In genomic region chr7:29238019-29238967, GRCm38 (mm10) we compare ENCODE assay signal across 8 mouse cellular contexts. TPM values are rescaled to one million over a fixed set of nuclear protein-coding genes. Genes with fewer than 3 reads are reported as not detected.
DNase-seq lines count a peak whose midpoint lies in the region; ATAC-seq lines count a peak whose summit lies in the region.

Gene Yif1b, plus strand, starts transcription at chr7:29238329.

- H3K9me3 ChIP-seq in hindbrain, embryonic 11.5 days (ENCODE audit: control insufficient read depth, low read length): no peaks in the 10 kb centered on the region

- WGBS in hindbrain, embryonic 11.5 days: under 1% methylated on average over 60 of the region's 60 CpGs

- peak within 1 kb of the TSS; percentile 67 for H3K9ac ChIP-seq in hindbrain, embryonic 11.5 days (ENCODE audit: low read depth, low read length)

- peak within 1 kb of the TSS; percentile 68 for H3K4me2 ChIP-seq in hindbrain, embryonic 11.5 days (replicated peaks; ENCODE audit: low read depth, low read length)

- no peaks in the 10 kb centered on the region for H3K4me1 ChIP-seq in hindbrain, embryonic 11.5 days (replicated peaks; ENCODE audit: control insufficient read depth, insufficient read depth, low read length)

- peak within 1 kb of the TSS; percentile 71 for H3K27ac ChIP-seq in hindbrain, embryonic 11.5 days (ENCODE audit: low read depth, low read length)

- peak within 1 kb of the TSS; percentile 70 for H3K4me3 ChIP-seq in hindbrain, embryonic 11.5 days (ENCODE audit: low read depth, low read length)

- no peaks in the 10 kb centered on the region for H3K27me3 ChIP-seq in hindbrain, embryonic 11.5 days (ENCODE audit: control insufficient read depth, insufficient read depth, low read length)

- no peaks in the 10 kb centered on the region for H3K36me3 ChIP-seq in hindbrain, embryonic 11.5 days (ENCODE audit: control insufficient read depth, insufficient read depth, low read length)

- peak; percentile 98 for ATAC-seq in hindbrain, embryonic 11.5 days (ENCODE audit: low FRiP score)

- DNase-seq in Muller cell, postnatal 12 days (ENCODE audit: inconsistent ontology term): peak; percentile 100
- DNase-seq in cerebellum, adult 9-11 months: peak; percentile 99
- peak; percentile 97 to 99 for DNase-seq in frontal cortex, adult 2 months (ENCODE audit: extremely low spot score in 1 of 2, low spot score in 1 of 2)
- peak; percentile 99 for DNase-seq in hindbrain, embryonic 11.5 days (ENCODE audit: low spot score)
- DNase-seq in layer of hippocampus, postnatal 10 days (ENCODE audit: low spot score in 2 of 2): peak; percentile 95 to 96
- peak; percentile 99 for DNase-seq in lung, postnatal 10 days
- DNase-seq in ovary, postnatal 36 days (ENCODE audit: low spot score): peak; percentile 95
- peak; percentile 98 for DNase-seq in thymus, postnatal 25 days

RNA-seq across cellular contexts. Expression of gene Yif1b, which starts in this region (rescaled TPM):
- 61.8 and 66.5 TPM in 2 replicates for polyA plus RNA-seq in frontal cortex, adult 2 months (2012; rRNA removed)
- 88.4 and 91.8 TPM in 2 replicates for polyA plus RNA-seq in hindbrain, embryonic 11.5 days (2014; fragmentation: Nextera tagmentation; extraction: Ambion mirVana)
- 10 to 100 TPM; 42.8 to 47.8 TPM for total RNA-seq in layer of hippocampus, postnatal 10 days (2021)

Comparison
In these comparisons a context has a peak if more than half of its experiments do, and no peak if none do; other contexts are left out.
1. Peak in every context shown above with its lines: DNase-seq, ATAC-seq, H3K4me3 ChIP-seq and H3K27ac ChIP-seq.